Mouse (Mus musculus) right cerebral cortex, postnatal 25 days (tissue): ENCODE measurements around the gene A230050P20Rik.

Experiments
- DNase-seq: peaks from one replicate; pipeline ENCODE4 v3.0.0; 2022

Gene A230050P20Rik

GRCm38 (mm10) chr9:20897736-20898510 is 29.5 kb downstream of the A230050P20Rik start:
- DNase-seq: no peak

- DNase-seq: peak; percentile 83
Observed at GRCm38 (mm10) chr9:20898511-20899073, 30.1 kb downstream of the A230050P20Rik start, which contains the start of gene Eif3g. Eif3g (minus strand) TSS chr9:20898623.

GRCm38 (mm10) chr9:20901466-20902173 is 33.2 kb downstream of the A230050P20Rik start:
- no peak for DNase-seq

GRCm38 (mm10) chr9:20902174-20902491 is 33.7 kb downstream of the A230050P20Rik start:
- DNase-seq: no peak

- no peak for DNase-seq
Observed at GRCm38 (mm10) chr9:20909948-20910347, 41.5 kb downstream of the A230050P20Rik start.

- no peak for DNase-seq
Observed at GRCm38 (mm10) chr9:20916160-20916559, 47.7 kb downstream of the A230050P20Rik start.

GRCm38 (mm10) chr9:20923258-20923657 is 54.8 kb downstream of the A230050P20Rik start:
- DNase-seq: no peak
